Comparison of ENCODE assay signal across 8 mouse cellular contexts in the genomic region with DNA sequence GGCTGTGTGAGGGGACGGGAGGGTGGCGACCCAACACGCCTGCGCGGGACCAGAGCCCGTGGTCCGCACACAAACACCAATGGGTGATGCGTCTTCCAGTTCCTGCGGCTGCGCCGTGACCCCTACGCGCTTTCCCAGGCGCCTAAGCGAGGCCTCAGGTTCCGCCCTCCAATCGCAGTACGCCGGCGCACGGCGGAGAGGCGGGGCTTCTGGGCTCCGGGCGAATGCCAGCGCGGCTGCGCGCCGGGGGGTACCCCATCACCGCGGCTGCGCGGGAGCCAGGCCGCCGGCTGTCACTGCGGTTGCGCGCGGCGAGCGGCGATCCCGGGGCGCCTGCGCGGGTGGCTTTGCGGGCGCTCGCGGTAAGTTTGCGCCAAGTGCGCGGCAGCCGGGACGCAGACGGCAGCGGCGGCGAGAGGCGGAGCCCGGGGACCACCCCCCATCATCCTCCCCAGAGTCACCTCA. TPM values are rescaled to one million over a fixed set of nuclear protein-coding genes. Genes with fewer than 3 reads are reported as not detected.
DNase-seq lines count a peak whose midpoint lies in the region; ATAC-seq lines count a peak whose summit lies in the region.

Gene Phf12 (plus strand): TSS at position 314 of the 465 bp plus-strand sequence.

- H3K9me3 ChIP-seq in lung, embryonic 16.5 days (ENCODE audit: control insufficient read depth, low read length): no peaks in the 10 kb centered on the region

- H3K4me3 ChIP-seq in lung, embryonic 16.5 days (ENCODE audit: low read length): peak within 1 kb of the TSS; percentile 88

- H3K27ac ChIP-seq in lung, embryonic 16.5 days (ENCODE audit: low read length): peak within 1 kb of the TSS; percentile 98

- under 1% methylated on average over 46 of the region's 62 CpGs for WGBS in lung, embryonic 16.5 days

- peak; percentile 72 to 80 for ATAC-seq in hematopoietic stem cell, adult 5-6 weeks (replicated peaks in 1 of 2; ENCODE audit: insufficient read depth in 1 of 2, low FRiP score in 2 of 2, low TSS enrichment in 1 of 2, low read depth in 1 of 2, poor library complexity in 2 of 2, severe bottlenecking in 2 of 2)
- peak; percentile 92 for ATAC-seq in lung, embryonic 16.5 days (ENCODE audit: low read depth)

- H3K9ac ChIP-seq in lung, embryonic 16.5 days (ENCODE audit: low read length): peak within 1 kb of the TSS; percentile 94

- peaks cover 3% of the 10 kb centered on the region; the same call in 1 of the 2 replicates for H3K27me3 ChIP-seq in lung, embryonic 16.5 days (ENCODE audit: control insufficient read depth, insufficient read depth, low read depth, low read length)

- peak within 1 kb of the TSS; percentile 81 for H3K4me2 ChIP-seq in lung, embryonic 16.5 days (ENCODE audit: low read depth, low read length)

- peak; percentile 95 for DNase-seq in MEL-GATA-1-ER (ENCODE audit: extremely low read depth, low read depth)
- peak; percentile 99 for DNase-seq in cerebellum, adult 8-10 months
- DNase-seq in forelimb bud, embryonic 11.5 days (ENCODE audit: low read depth, low spot score): peak; percentile 100
- peak; percentile 93 for DNase-seq in layer of hippocampus, adult 9-10 months (ENCODE audit: low spot score)
- peak; percentile 97 for DNase-seq in ovary, postnatal 10 days (ENCODE audit: low spot score)
- peak; percentile 99 to 100 for DNase-seq in thymus, postnatal 10 days (ENCODE audit: low spot score in 2 of 2)

- peaks cover 10% of the 10 kb centered on the region for H3K4me1 ChIP-seq in lung, embryonic 16.5 days (replicated peaks; ENCODE audit: control insufficient read depth, insufficient read depth, low read length)

- H3K36me3 ChIP-seq in lung, embryonic 16.5 days (ENCODE audit: control insufficient read depth, insufficient read depth, low read length): 0 out of 2 replicates have a peak, but pooled peaks cover 6% of the 10 kb centered on the region

RNA-seq across cellular contexts. Expression of gene Phf12, which starts in this region (rescaled TPM):
- 24.6 and 42.8 TPM in 2 replicates for total RNA-seq in hematopoietic stem cell, adult 5-6 weeks (2017)
- 13.8 and 13.9 TPM in 2 replicates for polyA plus RNA-seq in lung, embryonic 16.5 days (2015; fragmentation: Nextera tagmentation; extraction: Ambion mirVana)

Comparison
In these comparisons a context has a peak if more than half of its experiments do, and no peak if none do; other contexts are left out.
1. Peak in every context shown above with its lines: DNase-seq, ATAC-seq, H3K4me3 ChIP-seq and H3K27ac ChIP-seq.